Mouse (Mus musculus) frontal cortex, postnatal 36 days (tissue): ENCODE results near the gene Sh3pxd2a.
A peak's percentile ranks its signal among the peaks of the same experiment; 100 is the strongest.

Source experiments
- DNase-seq, 2 experiments: peaks; one replicate each; pipeline ENCODE4 v3.0.0; 2022; ENCODE audit warnings: low spot score in 2 of 2

The Sh3pxd2a gene

DNA sequence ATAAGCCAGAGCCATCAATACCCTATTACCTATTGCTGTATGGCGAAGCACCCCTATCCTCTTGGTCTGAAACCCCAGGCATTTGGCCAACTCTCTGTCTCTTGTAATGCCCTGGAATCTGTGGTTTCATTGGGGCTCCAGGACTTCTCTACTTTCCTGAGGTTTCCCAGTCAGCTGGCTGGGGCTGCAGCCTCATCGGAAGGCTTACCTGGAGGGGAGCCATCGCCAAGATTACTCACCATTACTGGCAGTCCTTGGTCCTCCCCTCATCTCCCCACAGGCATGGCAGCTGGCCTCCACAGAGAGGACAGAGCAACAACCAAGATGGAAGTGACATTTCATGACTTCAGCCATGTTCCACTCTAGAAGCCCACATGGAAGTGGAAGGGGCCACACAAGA lies 231.1 kb downstream of the Sh3pxd2a start:
- no peak for DNase-seq

DNA sequence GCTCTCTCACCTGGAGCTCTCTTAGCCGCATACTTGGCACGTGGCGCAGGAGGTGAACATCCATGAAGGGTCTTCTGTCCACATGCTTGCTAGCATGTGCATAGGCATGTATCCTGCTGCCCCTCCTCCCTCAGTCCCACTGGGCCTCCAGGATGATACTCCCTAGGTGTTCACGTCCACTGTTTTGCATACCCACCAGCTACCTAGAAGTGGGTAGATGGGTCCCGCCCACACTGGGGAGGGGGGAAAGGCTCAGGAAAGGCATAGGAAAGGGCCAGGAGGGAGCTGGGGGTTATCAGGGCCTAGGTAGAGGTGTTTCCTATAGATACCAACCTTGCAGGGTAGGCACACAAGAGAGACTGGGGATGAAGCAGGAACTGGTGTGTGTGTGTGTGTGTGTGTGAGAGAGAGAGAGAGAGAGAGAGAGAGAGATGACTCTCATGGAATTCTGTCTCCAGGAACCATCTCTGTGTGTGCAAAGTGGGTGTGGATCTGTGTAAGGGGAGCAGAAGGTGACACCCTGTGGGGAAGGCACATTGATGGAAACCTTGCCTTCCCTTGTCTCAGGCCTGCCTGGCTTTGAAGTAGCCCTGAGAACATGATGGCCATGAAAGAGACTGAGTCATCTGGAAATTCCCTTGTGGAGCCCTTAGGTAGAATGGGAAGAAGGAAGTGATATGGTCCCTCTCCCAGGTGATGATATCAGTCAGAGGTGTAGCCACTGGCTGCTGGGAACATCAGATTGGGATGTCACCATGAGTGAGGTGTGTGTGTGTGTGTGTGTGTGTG lies 231.9 kb downstream of the Sh3pxd2a start:
- no peak for DNase-seq

DNA sequence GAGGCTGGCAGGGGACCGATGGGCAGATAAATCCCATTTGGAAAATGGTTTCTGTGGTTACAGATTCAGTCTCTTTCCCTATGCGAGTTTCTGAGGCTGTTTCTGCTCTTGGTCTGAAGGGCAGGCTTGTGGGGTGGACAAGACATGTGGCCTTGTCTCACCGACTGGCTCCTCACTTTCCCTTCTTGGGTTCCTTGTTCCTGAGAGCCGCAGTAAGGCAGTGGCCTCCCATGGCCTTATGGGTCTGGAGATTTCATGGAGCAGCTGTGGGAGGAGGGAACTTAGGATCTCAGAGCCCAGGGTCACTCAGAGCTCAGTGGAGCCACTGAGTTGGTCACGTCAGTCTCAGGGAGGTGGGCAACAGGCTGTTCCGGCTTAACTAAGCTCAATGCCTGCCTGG lies 232.8 kb downstream of the Sh3pxd2a start:
- no peak for DNase-seq

DNA sequence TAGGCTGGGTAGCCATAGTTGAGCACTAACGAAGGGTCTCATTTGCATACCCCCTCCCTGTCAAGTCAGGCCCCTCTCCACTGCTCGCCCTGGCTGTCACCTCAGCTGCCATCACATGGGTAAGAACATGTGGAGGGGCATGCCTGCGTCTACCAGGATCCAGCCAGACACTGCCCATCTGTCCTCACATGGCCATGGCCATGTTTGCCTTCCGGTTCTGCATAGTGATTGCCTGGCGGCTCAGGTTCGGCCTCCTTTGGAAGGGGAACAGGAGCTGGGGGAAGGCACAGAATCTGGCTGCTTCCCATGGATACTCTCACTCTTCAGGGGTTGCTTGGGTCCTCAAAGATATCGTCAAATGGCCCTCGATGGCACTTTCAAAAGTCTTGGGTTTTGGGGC lies 233.5 kb downstream of the Sh3pxd2a start:
- no peak for DNase-seq

DNA sequence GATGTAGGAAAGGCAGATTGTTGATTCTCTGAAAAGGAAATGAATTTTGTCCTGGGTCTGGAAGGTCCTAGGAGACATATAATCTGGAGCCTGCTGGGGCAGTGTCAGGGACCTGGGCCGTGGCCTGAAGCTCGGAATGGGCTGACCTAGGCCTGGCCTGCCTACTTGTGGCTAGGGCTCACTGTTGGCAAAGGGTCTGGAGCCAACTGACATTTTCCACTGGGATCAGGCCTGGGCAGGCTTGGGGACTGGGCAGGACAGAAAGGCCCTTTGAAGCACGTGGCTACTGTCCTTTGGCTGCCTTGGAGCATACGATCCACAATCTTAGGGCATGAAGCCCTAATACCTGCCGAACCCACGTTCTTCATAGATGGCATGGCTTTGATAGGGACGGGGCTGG lies 234.1 kb downstream of the Sh3pxd2a start:
- no peak for DNase-seq

DNA sequence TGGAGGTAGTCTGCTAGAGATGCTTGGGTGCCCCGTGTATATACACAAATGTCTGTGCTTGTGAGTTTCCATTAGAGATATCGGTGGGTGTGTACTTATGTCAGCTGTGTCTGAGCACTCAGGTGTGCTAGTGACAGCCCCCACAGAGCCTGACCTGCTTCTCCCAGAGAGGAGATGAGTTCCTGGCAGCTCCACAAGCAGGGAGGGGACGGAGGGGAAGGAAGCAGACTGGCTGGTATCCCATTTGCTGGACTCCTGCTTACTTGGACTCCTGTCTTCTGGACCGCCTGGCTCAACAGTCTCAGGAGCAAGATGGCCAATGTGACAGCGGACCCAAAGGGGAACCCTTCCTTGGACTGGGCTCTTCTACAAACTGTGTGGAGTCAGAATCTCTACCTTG lies 234.7 kb downstream of the Sh3pxd2a start:
- DNase-seq, result no peak

DNA sequence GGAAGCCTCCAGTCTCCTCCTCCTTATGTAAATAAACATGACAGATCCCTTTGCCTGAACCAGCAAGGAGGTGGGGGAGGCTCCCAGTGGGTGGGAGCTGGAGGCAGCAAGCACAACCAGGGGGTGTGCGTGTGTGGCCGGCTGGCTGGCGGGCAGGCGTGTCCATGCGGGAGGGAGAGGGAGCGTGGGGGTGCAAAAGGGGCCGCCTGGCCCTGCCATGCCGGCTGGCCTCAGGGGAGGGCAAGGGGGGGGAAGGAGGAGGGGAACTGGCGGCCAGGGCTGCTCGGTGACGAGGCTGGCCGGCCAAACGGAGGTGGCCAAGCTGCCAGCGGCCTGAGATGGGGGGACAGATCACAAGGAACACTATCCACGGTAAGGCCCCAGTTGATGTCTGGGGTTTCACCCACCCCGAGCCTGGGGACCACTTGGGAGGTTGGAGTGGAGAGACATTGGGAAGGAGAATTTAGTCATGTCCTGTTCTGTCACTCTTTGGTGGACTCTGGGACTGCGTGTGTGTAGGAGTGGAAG lies 235.4 kb downstream of the Sh3pxd2a start:
- DNase-seq, result peak; percentile 59 to 67

DNA sequence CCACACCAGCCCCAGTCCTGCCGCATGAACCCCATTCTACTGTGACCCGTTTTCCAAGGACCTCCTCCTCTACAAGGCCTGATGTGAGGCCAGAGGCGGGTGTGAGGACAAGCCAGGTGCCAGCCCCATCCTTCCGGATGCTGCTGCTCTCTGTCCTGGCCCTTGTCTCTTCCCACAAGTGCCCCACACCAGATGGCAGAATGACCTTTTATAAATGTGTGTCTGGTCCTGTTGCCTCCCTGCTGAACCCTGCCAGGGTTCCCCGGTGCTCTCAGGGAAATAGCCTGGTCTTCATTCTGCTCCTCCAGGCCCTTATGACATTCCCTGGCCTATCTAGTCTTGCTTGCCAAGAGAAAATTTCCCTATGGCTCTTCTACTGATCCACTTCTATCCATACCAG lies 238.4 kb downstream of the Sh3pxd2a start:
- no peak for DNase-seq

DNA sequence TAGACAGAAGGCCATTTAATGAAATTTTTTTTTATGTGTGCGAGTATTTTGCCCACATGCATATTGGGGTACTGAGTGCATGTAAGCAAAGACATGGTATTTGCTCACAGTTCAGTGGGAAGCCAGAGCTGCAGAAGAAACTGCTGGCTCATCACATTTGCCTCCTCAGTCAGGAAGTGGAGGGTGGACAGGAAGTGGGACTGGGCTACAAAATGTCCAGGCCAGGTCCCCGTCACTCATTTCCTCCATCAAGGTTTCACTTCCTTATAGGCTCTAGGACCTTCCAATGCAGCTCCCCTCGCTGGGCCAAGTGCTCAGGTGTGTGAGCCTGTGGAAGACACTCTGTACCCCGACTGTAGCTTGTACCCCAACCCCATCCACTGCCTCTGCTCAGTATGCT lies 239.5 kb downstream of the Sh3pxd2a start:
- no peak for DNase-seq

DNA sequence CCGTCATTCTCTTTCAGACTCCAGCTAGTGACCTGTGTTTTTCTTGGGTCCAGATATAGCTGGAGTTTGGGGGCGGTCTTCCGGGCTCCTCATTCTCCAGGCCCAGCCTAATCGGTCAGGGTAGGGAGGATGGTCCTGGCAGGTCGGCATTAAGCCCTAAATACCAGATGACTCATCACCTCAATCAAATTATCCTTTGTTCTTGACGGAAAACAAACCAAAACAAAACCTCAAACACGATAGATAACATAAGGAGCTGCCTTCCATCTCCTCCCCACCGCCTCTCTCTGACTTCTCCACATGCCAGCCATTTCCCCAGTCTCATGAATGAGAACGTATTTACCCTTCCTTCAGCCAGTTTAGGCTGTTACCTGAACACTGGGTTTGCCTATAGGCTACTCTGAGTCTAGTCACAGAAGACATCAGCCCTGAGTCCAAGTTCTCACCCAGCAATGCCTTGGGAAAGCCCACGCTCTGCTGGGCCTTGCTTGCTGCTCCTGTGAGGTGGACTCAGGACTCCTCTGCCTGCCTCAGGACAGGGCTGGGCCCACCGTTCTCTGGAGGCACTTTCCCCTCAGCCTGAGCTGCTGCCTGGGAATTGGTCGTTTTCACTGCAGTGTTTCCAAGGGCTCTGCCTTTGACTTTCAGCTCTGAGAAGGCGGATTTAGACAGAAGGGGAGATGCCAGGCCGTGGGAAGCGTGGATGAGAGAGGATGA lies 241.2 kb downstream of the Sh3pxd2a start:
- no peak for DNase-seq

DNA sequence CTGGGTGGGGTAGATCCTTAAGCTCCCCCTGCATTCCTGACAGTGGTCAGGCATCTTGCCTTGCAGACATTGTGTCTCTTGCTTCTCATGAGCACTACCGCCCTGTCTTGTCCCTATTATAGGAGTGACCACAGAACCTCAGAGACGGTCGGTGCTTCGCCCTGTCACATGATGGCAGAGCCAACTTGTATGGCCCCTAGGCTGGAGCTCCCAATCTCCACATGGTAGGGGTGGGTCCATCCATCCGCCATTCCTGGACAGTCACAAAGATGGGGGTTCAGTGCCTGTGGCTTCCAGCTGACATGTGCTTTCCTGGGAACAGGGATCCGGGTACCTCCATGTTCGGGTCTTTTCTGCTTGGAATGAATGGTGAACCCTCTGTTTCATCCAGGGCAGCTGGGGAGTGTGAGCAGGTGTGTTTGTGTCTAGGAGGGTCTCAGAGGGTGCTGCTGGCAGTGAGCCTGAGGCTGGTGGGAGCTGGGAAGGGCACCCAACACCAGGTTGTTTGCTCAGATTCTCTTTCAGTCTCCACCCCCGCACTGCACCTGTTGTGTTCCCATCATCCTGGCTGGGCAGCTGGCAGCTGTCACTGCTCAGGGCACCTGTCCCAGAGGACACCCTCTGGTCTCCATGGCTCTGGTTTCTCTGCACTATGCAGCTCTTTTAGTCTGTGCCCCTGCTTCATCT lies 241.9 kb downstream of the Sh3pxd2a start:
- no peak for DNase-seq

DNA sequence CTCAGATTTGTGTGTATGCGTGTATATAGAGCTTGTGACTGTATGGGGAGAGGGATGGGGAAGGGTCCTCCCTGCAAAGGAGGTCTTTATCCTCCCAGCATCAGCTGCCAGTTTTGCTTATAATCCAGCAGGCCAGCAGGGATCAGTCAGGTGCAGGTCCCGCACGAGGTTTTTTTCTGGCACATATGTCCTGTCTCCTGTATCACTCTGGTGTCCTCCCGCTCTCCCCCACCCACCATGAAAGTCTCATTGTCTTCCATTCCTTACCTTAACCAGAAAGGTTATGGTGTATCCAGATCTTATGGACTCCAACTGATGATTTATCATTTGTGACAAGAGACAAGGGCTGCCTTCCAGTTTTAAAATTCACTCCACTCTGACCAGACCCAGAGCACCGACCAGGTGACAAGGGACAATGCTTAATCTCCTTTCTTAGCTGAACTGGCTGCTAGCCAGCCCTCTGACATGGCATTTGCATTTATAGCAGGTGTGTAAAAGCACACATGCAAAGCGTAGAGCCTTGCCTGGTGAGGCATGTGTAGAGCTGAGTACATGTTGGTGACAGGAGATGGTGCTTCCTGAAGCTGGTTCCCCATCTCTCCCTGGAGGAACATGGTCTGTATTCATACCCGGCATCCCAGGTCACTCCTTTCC lies 242.6 kb downstream of the Sh3pxd2a start:
- no peak for DNase-seq

DNA sequence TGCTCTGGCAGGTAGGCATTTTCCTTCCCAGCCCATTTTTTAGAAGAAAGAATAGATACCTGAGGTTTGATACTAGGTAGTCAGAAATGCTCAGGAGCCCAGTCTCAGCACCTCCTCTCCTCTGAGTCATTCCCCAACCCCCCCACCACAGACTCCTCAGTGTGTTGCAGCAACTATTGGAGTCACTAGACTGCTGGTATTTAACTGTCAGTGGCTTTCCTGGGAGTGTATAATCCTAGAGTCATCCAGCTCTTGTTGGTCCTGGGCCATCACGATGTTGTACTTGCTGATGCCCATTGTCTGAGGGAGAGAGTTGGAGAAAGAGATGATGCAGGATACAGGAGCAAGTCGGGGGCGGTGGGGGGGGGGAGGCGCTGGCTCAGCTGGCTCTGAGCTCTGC lies 243.2 kb downstream of the Sh3pxd2a start:
- DNase-seq, result no peak

DNA sequence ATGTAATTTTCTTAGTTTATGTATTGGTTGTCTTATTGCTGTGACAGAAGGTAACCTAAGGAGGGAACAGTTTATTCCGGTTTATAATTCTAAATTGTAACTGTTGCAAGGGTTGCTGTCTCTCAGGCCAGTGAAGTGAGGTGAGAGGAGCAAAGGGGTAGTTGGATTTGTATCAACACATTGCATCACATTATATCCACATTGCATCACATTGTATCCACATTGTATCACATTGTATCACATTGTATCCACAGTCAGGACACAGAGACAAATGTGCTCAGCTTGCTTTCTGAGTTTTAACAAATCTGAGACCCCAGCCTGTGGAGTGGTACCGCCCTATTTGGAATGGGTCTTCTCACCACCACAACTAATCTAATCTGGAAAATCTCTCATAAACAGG lies 244.0 kb downstream of the Sh3pxd2a start:
- no peak for DNase-seq

DNA sequence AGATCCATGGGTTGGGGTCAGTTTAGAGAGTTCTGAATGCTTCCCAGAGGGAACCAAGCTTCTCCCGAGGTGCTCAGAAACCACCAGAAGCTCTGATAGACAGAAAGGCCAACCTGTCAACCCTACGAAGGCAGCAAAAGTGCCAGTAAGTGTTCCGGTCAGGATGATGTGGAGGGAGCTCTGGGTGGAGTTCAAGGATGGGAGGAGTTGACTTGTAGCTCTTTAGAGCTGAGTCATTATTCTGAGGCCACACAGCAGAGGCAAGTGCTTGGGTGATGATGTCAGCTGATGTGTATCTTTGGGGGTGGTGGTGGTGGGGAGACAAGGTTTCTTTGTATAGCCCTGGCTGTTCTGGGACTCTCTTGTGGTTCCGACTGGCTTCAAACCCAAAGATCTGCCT lies 244.6 kb downstream of the Sh3pxd2a start:
- DNase-seq, result no peak

DNA sequence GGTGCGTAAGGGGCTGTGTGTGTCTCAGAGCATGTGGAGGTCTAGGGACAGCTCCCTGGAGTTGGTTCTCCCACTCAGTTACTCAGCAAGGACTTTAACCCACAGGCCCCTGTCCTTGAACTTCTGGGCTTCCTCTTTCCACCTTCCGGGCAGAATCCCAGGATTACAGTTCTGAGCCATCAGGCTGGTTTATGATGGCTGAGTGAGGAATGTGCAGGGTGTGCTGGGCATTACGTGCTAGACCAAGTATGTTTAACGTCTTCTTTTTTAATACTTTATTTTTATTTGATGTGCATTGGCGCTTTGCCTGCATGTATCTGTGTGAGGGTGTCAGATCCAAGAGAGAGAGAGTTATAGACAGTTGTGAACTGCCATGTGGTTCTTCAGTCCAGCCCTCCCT lies 247.4 kb downstream of the Sh3pxd2a start:
- DNase-seq, result no peak

DNA sequence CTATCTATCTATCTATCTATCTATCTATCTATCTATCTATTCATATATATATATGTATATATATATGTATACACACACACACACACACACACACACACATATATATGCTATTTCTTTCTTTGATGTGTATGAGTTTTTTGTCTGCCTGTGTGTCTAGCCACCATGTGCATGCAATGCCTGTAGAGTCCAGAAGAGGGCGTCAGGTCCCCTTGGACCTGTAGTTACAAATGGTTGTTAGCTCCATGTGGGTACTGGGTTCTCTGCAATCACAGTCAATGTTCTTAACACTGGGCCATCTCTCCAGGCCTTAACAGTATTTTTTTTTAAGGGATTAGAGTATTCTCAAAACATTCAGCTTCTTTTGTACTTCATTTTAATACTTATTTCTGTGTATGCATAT lies 250.7 kb downstream of the Sh3pxd2a start:
- DNase-seq, result no peak

DNA sequence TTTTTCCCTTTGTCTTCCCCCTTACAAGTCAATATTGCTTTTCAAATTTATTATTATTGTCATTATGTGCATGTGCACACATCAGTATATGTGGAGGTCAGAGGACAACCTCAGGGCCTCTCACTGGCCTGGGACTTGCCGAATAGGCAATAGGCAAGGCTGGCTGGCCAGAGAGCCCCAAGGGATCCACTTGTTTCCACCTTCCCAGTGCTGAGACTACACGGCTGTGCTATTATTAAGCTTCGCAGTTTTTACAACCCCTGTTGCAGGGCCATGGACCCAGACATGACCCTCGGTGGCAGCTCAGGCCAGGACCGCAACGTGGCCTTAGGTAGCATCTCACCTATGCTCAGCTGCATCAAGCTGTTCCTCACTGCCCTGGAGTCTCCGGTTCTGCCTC lies 251.8 kb downstream of the Sh3pxd2a start:
- DNase-seq, result no peak

DNA sequence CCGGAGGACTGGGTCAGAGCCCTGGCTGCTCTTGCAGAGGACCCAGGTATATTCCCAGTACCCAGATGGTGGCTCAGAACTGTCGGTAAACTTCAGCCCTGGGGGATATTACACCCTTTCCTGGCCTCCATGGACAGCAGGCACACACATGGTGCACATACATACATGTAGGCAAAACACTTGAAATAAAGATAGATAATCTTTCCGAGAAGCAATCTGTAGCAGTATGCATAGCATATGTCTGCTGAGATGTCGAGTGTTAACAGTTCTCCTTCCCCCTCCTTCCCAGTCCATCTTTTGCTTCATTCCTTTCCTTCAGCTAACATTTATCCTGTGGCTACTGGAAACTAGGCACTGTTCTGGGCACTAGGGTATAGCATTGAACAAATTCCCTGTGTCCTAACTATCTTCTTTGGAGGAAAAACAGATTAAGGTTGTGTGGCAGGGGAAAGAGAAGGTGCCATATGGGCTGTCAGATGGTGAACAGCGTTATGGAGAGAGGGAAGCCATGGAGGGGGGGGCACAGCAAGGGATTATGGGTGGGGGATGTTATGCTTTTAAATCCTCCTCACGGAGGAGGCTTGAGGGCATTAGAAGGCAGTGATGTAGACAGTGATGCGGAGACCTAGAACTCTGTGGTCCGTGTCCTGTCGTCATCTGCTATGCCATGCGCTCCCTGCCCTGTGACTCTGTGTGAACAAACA lies 252.4 kb downstream of the Sh3pxd2a start:
- peak in 1 of 2 experiments; percentile 51 for DNase-seq

DNA sequence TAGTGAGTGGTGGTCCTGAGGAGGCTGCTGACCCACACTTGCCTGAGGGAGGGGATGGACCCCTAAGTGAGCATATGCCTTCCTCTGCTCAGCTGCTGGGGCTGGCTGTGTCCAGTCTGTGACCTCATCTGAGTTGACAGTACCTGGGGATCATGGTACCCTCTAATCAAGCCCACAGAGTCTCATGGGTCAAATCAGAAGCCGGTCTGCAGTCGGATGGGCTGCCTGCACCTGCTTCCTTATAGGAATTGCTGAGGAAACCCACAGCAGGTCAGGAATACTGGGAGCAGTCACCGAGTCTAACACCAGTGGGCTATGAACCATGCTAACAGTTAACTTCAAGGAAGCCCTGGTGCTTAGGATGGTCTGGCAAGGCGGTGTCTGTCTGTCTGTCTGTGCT lies 253.8 kb downstream of the Sh3pxd2a start:
- no peak for DNase-seq
